Mouse (Mus musculus) liver, postnatal 0 days (tissue): ENCODE results near the gene Agap1.

Experiments
- CTCF ChIP-seq: sonication (generic); IDR thresholded peaks from 2 replicates; pipeline ENCODE4 v1.5.1; 2016; ENCODE audit warnings: antibody characterized with exemption, low read depth
- EP300 ChIP-seq: IDR thresholded peaks from 2 replicates; pipeline ENCODE4 v1.6.1; 2016; ENCODE audit warnings: antibody characterized with exemption, low read depth, mild to moderate bottlenecking

- no peak for TF ChIP-seq CTCF
- no peak for TF ChIP-seq EP300
Observed at GRCm38 (mm10) chr1:89845487-89845886, 390.9 kb downstream of the Agap1 start.
